Mouse (Mus musculus) lung, embryonic 15.5 days (tissue): ENCODE measurements around the gene Rin1. TPM values are rescaled to one million over a fixed set of nuclear protein-coding genes. Genes with fewer than 3 reads are reported as not detected.
A peak's percentile ranks its signal among the peaks of the same experiment; 100 is the strongest.

ENCODE experiments used
- ATAC-seq: fragments of 200-750 bp; cut with Nextera tagmentation; 2 replicates; pipeline ENCODE4 v1.8.0; 2017; ENCODE audit warnings: moderate number of reproducible peaks, borderline replicate concordance; ENCODE audit not compliant: low FRiP score, low TSS enrichment; ENCODE audit errors: extremely low read depth
- H3K27ac ChIP-seq: fragments of 300-500 bp; sonication (generic); 2 replicates; pipeline ENCODE4 v1.5.1; 2015; ENCODE audit warnings: moderate library complexity, mild to moderate bottlenecking, inconsistent platforms
- H3K27me3 ChIP-seq: fragments of 300-500 bp; sonication (generic); 2 replicates; pipeline ENCODE4 v1.6.1; 2015; ENCODE audit warnings: inconsistent platforms
- H3K36me3 ChIP-seq: fragments of 300-500 bp; sonication (generic); 2 replicates; pipeline ENCODE4 v1.6.1; 2015; ENCODE audit warnings: inconsistent platforms
- H3K4me1 ChIP-seq: fragments of 300-500 bp; sonication (generic); 2 replicates; pipeline ENCODE4 v1.6.1; 2015; ENCODE audit warnings: inconsistent platforms
- H3K4me2 ChIP-seq: fragments of 300-500 bp; sonication (generic); 2 replicates; pipeline ENCODE4 v1.6.1; 2015; ENCODE audit warnings: inconsistent platforms, mild to moderate bottlenecking, moderate library complexity
- H3K4me3 ChIP-seq: fragments of 300-500 bp; sonication (generic); 2 replicates; pipeline ENCODE4 v1.5.1; 2015; ENCODE audit warnings: mild to moderate bottlenecking, inconsistent platforms
- H3K9ac ChIP-seq: fragments of 300-500 bp; sonication (generic); 2 replicates; pipeline ENCODE4 v1.6.1; 2015; ENCODE audit warnings: inconsistent platforms
- H3K9me3 ChIP-seq: fragments of 300-500 bp; sonication (generic); 2 replicates; pipeline ENCODE4 v1.6.1; 2016; ENCODE audit warnings: inconsistent platforms
- WGBS: fragments of 180-500 bp; shearing (Covaris S2); methylation state at CpG from one replicate; pipeline ENCODE4 v1.1.7; 2015; 5-methylcytosine and 5-hydroxymethylcytosine counted together
- polyA plus RNA-seq: library from polyadenylated mRNA; unstranded; fragments of >200 nt; fragmentation: Nextera tagmentation; extraction: Ambion mirVana; gene quantifications from 2 replicates; pipeline ENCODE4 v1.2.1, GENCODE M21; 2015

Gene Rin1
- polyA plus RNA-seq, 1 experiment from 2014 or later, result 2.7 TPM

DNA sequence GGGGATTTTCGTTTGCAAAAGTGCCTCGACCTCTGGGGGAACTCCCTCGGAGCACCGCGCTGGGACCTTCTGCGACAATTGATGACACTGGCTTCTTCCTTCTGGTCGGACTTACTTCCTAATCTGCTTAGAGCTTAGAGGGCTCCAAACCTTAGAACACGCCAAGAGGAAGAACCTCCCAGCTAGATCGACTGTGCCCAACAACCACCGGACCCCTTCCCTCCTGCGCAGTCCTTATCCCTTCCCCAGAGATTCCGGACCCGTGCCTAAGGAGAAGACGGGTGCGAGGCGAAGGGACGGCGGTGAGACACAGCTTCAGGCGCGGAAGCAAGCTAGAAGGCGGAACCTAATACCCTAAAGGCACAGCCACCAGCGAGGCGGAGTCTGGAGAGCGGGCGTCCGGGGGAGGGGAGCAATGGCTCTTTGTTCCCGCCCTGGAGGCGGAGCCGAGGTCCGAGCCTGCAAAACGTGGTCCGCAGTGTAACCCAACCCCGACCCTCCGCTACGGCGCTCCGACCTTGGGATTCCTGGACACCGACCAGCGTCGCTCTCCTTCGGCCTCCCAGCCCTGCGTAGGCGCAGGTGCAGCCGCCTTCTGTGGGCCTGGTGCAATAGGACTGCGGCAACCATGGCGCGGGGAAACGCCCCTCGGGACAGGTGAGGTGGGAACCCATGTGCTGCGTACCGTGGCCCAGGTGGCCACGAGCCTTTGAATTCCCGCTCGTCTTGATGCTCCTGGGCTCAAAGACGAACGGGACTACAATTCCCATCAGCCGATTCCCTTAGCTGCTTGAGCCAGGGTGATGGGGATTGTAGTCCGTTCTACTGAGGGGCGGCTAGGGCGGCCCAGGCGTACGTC lies 26.4 kb upstream of the Rin1 start, which contains the start of gene Slc29a2:
Gene Slc29a2, plus strand, starts transcription at position 240 of the 859 bp plus-strand sequence.
- ATAC-seq, result peak; percentile 96
- Histone ChIP-seq H3K4me2 (peak within 1 kb of the TSS; percentile 98), H3K27ac (peak within 1 kb of the TSS; percentile 88), H3K27me3 (no peaks in the 10 kb centered on the region), H3K9ac (peak within 1 kb of the TSS; percentile 82), H3K4me3 (peak within 1 kb of the TSS; percentile 74), H3K9me3 (no peaks in the 10 kb centered on the region), H3K36me3 (no peaks in the 10 kb centered on the region), H3K4me1 (peaks cover 4% of the 10 kb centered on the region)
- under 1% methylated on average over 62 of the region's 62 CpGs for WGBS

GRCm38 (mm10) chr19:5026111-5026510 lies 24.2 kb upstream of the Rin1 start:
- no peaks in the 10 kb centered on the region for H3K27me3 ChIP-seq
- H3K9ac ChIP-seq, result no peak overlapping the region
- no peak for ATAC-seq
- H3K9me3 ChIP-seq, result no peaks in the 10 kb centered on the region
- no peak overlapping the region for H3K4me2 ChIP-seq
- 84% methylated on average over 8 of the region's 8 CpGs for WGBS
- 0 out of 2 replicates have a peak, but pooled peaks cover under 1% of the 10 kb centered on the region for H3K36me3 ChIP-seq
- peaks cover 4% of the 10 kb centered on the region for H3K4me1 ChIP-seq
- no peak overlapping the region for H3K27ac ChIP-seq
- H3K4me3 ChIP-seq, result no peak overlapping the region

DNA sequence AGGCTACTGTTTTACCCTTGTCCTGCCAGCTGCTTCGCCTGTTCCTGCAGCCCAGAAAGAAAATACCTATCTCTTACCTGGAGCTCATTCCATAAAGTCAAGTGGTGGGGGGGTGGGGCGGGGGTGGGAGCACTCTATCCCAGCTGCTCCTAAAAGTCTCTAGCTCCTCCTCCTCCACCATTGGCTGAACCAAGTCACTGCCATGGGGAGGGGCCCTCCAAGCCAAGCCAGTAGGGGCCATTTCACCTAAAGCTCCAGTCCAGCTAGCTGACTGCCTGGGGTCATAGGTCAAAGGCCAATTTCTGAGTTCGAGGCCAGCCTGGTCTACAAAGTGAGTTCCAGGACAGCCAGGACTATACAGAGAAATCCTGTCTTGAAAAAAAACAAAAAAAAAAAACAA lies 17.6 kb upstream of the Rin1 start:
- H3K4me3 ChIP-seq, result no peak overlapping the region
- H3K27ac ChIP-seq, result no peak overlapping the region
- no peak overlapping the region for H3K4me2 ChIP-seq
- H3K27me3 ChIP-seq, result no peaks in the 10 kb centered on the region
- 69% methylated on average over 3 of the region's 3 CpGs for WGBS
- H3K4me1 ChIP-seq, result peaks cover 5% of the 10 kb centered on the region
- ATAC-seq, result no peak
- 0 out of 2 replicates have a peak, but pooled peaks cover 5% of the 10 kb centered on the region for H3K36me3 ChIP-seq
- no peaks in the 10 kb centered on the region for H3K9me3 ChIP-seq
- H3K9ac ChIP-seq, result no peak overlapping the region

DNA sequence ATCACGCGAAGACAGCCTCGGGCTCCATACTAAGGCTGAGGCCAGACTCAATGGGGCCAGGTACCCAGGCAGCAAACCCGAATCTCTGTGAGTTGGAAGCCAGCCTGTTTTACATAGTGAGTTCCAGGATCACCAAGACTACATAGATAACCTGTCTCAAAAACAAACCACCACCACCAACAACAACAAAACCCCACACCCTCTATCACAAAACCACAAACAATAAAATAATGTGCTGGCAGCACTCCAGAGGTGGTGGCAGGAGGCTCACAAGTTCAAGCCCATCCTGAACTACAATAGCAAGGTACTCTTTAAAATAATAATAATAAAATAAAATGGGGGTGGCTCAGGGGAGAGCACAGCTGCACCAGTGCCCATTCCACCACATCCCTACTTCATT lies 13.7 kb upstream of the Rin1 start:
- H3K27ac ChIP-seq, result no peak overlapping the region
- WGBS, result 75% methylated on average over 4 of the region's 4 CpGs

DNA sequence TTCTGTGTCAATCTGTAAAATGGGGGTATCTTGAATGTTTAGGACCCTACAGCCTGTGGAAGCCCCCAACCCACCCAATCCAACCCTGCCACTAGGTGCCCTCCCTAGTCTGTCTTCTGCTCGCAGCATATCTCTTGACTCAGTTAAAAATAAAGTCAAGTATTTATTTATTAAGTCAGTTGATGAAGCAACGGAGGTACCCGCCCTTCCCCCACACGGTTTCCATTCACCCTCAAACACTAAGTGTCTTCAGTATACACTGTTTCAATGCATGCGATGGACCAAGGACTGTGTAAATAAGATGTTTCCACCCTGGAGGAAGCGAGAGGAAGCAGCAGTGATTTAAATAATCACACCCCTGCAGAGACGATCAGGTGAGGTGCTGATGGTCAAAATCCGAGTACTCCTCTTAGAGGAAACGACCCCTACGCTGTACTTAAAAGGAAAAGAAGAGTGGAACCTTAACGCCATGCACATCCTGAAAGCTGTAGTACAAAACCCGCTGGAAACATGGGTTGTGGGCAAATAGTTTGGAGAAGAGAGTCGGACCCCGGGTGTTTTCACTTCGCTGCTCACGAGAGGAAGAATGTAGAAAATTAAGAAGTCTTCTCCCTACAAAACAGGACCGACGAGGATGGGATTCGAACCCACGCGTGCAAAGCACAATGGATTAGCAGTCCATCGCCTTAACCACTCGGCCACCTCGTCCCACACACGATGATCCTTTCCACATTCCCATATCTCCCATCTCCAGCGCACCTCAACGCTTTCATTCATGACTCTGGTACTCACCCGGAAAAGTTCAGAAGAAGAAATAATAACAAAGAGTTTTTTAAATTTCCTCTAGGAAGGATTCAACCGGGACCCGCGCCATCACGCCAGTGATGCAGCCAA lies 12.4 kb upstream of the Rin1 start:
- Histone ChIP-seq H3K4me1 (peaks cover 39% of the 10 kb centered on the region), H3K36me3 (no peaks in the 10 kb centered on the region), H3K27me3 (no peaks in the 10 kb centered on the region), H3K4me3 (peak overlapping the region; percentile 76), H3K9ac (peak overlapping the region; percentile 84), H3K27ac (peak overlapping the region; percentile 79), H3K9me3 (no peaks in the 10 kb centered on the region), H3K4me2 (peak overlapping the region; percentile 95)
- 2% methylated on average over 32 of the region's 32 CpGs for WGBS
- ATAC-seq, result peak; percentile 45; the same call in 1 of the 2 replicates

More for the DNA sequence above, 13.7 kb upstream of the Rin1 start:
- ATAC-seq, result no peak
- no peak overlapping the region for H3K4me2 ChIP-seq
- no peaks in the 10 kb centered on the region for H3K27me3 ChIP-seq
- H3K4me1 ChIP-seq, result peaks cover 28% of the 10 kb centered on the region
- H3K4me3 ChIP-seq, result no peak overlapping the region
- H3K9ac ChIP-seq, result no peak overlapping the region
- no peaks in the 10 kb centered on the region for H3K9me3 ChIP-seq
- no peaks in the 10 kb centered on the region for H3K36me3 ChIP-seq

- peak; percentile 88 for ATAC-seq
- WGBS, result under 1% methylated on average over 43 of the region's 44 CpGs
- Histone ChIP-seq H3K36me3 (no peaks in the 10 kb centered on the region), H3K4me1 (peaks cover 39% of the 10 kb centered on the region), H3K4me3 (peak within 1 kb of the TSS; percentile 76), H3K9me3 (no peaks in the 10 kb centered on the region), H3K9ac (peak within 1 kb of the TSS; percentile 84), H3K27me3 (no peaks in the 10 kb centered on the region), H3K4me2 (peak within 1 kb of the TSS; percentile 95), H3K27ac (peak within 1 kb of the TSS; percentile 79)
These were observed 11.5 kb upstream of the Rin1 start, which contains the start of the genes B4gat1 and AC124502.3 for GRCm38 (mm10) chr19:5038709-5039156. TSS of gene B4gat1 (plus strand) at chr19:5038826. TSS of gene AC124502.3 (plus strand) at chr19:5038891.

DNA sequence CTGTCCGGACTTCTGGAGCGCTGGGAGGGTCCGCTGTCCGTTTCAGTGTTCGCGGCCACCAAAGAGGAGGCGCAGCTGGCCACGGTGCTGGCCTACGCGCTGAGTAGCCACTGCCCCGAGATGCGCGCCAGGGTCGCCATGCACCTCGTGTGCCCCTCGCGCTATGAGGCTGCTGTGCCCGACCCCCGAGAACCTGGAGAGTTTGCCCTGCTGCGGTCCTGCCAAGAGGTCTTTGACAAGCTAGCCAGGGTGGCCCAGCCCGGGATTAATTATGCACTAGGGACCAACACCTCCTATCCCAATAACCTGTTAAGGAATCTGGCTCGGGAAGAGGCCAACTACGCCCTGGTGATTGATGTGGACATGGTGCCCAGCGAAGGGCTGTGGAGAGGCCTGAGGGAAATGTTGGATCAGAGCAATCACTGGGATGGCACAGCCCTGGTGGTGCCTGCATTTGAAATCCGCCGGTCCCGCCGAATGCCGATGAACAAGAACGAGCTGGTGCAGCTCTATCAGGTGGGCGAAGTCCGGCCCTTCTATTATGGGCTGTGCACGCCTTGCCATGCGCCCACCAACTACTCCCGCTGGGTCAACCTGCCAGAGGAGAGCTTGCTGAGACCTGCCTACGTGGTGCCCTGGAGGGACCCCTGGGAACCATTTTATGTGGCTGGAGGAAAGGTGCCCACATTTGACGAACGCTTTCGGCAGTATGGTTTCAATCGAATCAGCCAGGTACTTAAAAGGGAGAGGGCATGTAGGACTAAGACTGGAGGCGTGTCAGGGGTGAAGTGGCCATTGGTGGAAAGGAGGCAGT lies 10.8 kb upstream of the Rin1 start:
- 9% methylated on average over 41 of the region's 41 CpGs for WGBS
- ATAC-seq, result no peak
- H3K4me3 ChIP-seq, result peak overlapping the region; percentile 76
- no peaks in the 10 kb centered on the region; the same call in 1 of the 2 replicates for H3K36me3 ChIP-seq
- no peaks in the 10 kb centered on the region for H3K9me3 ChIP-seq
- peak overlapping the region; percentile 95 for H3K4me2 ChIP-seq
- H3K27me3 ChIP-seq, result no peaks in the 10 kb centered on the region
- H3K27ac ChIP-seq, result peak overlapping the region; percentile 65
- H3K4me1 ChIP-seq, result peaks cover 39% of the 10 kb centered on the region
- peak overlapping the region; percentile 84 for H3K9ac ChIP-seq

GRCm38 (mm10) chr19:5040862-5041523 lies 9.3 kb upstream of the Rin1 start, which contains the start of gene Brms1:
TSS of gene Brms1 (plus strand) at chr19:5041354.
- WGBS, result 3% methylated on average over 40 of the region's 40 CpGs

GRCm38 (mm10) chr19:5041588-5041987 lies 8.7 kb upstream of the Rin1 start:
- Histone ChIP-seq H3K27me3 (no peaks in the 10 kb centered on the region), H3K9me3 (no peaks in the 10 kb centered on the region), H3K9ac (peak overlapping the region; percentile 68), H3K4me2 (peak overlapping the region; percentile 95), H3K36me3 (peaks cover 9% of the 10 kb centered on the region), H3K4me3 (peak overlapping the region; percentile 76), H3K27ac (peak overlapping the region; percentile 43), H3K4me1 (peaks cover 39% of the 10 kb centered on the region)
- 3% methylated on average over 16 of the region's 16 CpGs for WGBS
- no peak for ATAC-seq

More at GRCm38 (mm10) chr19:5040862-5041523, 9.3 kb upstream of the Rin1 start, which contains the start of gene Brms1:
- Histone ChIP-seq H3K9ac (peak within 1 kb of the TSS; percentile 68), H3K4me3 (peak within 1 kb of the TSS; percentile 76), H3K4me1 (peaks cover 39% of the 10 kb centered on the region), H3K27me3 (no peaks in the 10 kb centered on the region), H3K9me3 (no peaks in the 10 kb centered on the region), H3K4me2 (peak within 1 kb of the TSS; percentile 95), H3K36me3 (peaks cover 5% of the 10 kb centered on the region; the same call in 1 of the 2 replicates), H3K27ac (peak within 1 kb of the TSS; percentile 43)
- ATAC-seq, result peak; percentile 71; the same call in 1 of the 2 replicates

DNA sequence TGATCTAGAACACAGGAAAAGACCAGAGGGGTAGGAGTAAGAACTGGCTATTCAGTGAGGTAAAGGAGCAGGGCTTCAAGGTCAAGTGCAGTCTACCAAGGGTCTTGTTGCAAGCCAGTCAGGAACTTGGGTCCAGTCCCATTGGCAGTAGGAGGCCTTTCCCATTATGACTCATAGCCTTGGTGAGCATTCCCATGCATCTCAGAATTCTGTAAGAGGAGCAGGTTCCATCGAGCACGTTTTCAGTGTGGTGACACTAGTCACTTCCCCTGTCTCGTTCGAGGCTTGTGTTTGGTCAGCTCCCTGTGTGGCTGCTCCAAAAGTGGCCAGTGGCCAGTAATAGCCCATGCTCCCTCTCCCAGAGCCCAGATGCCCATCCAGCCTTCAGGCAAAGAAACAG lies 4.8 kb upstream of the Rin1 start:
- Histone ChIP-seq H3K4me3 (no peak overlapping the region), H3K4me2 (no peak overlapping the region), H3K27ac (no peak overlapping the region), H3K9me3 (no peaks in the 10 kb centered on the region), H3K36me3 (peaks cover 27% of the 10 kb centered on the region), H3K9ac (no peak overlapping the region), H3K4me1 (peaks cover 24% of the 10 kb centered on the region), H3K27me3 (no peaks in the 10 kb centered on the region)
- no peak for ATAC-seq
- WGBS, result 75% methylated on average over 4 of the region's 4 CpGs
